Mouse (Mus musculus) midbrain, embryonic 16.5 days (tissue): Measurements from ENCODE around the gene Per2. TPM values are rescaled to one million over a fixed set of nuclear protein-coding genes. Genes with fewer than 3 reads are reported as not detected.
"Not testable (repeated sequence)": the region's sequence is repeated elsewhere in the genome, so short reads cannot be mapped to it uniquely, and the experiment has no call there.

Experiments used
- ATAC-seq: fragments of 200-750 bp; cut with Nextera tagmentation; 2 replicates; pipeline ENCODE4 v1.8.0; 2017; ENCODE audit warnings: moderate TSS enrichment
- H3K27ac ChIP-seq: fragments of 300-500 bp; sonication (generic); 2 replicates; pipeline ENCODE4 v1.5.1; 2014; ENCODE audit warnings: mild to moderate bottlenecking, low read length, mixed read lengths
- H3K27me3 ChIP-seq: fragments of 300-500 bp; sonication (generic); 2 replicates; pipeline ENCODE4 v1.6.1; 2014; ENCODE audit warnings: low read depth, low read length, mixed read lengths; ENCODE audit not compliant: control insufficient read depth, insufficient read depth
- H3K36me3 ChIP-seq: fragments of 300-500 bp; sonication (generic); 2 replicates; pipeline ENCODE4 v1.6.1; 2014; ENCODE audit warnings: mild to moderate bottlenecking, low read length, moderate library complexity, mixed read lengths; ENCODE audit not compliant: control insufficient read depth, insufficient read depth
- H3K4me1 ChIP-seq: fragments of 300-500 bp; sonication (generic); 2 replicates; pipeline ENCODE4 v1.6.1; 2014; ENCODE audit warnings: mild to moderate bottlenecking, low read length, mixed read lengths; ENCODE audit not compliant: control insufficient read depth, insufficient read depth
- H3K4me2 ChIP-seq: fragments of 300-500 bp; sonication (generic); 2 replicates; pipeline ENCODE4 v1.6.1; 2014; ENCODE audit warnings: mild to moderate bottlenecking, low read length, mixed read lengths
- H3K4me3 ChIP-seq: fragments of 300-500 bp; sonication (generic); 2 replicates; pipeline ENCODE4 v1.5.1; 2014; ENCODE audit warnings: low read depth, mild to moderate bottlenecking, low read length, moderate library complexity, mixed read lengths
- H3K9ac ChIP-seq: fragments of 300-500 bp; sonication (generic); 2 replicates; pipeline ENCODE4 v1.6.1; 2014; ENCODE audit warnings: low read depth, low read length, mixed read lengths
- H3K9me3 ChIP-seq: fragments of 300-500 bp; sonication (generic); replicated peaks from 2 replicates; pipeline ENCODE4 v1.6.1; 2014; ENCODE audit warnings: mild to moderate bottlenecking, low read length, mixed read lengths; ENCODE audit not compliant: control insufficient read depth, poor library complexity, severe bottlenecking
- WGBS: fragments of 180-500 bp; shearing (Covaris S2); extraction: QIAGEN DNeasy Blood & Tissue Kit; methylation state at CpG from one replicate; pipeline ENCODE4 v1.1.7; 2014; 5-methylcytosine and 5-hydroxymethylcytosine counted together
- polyA plus RNA-seq: library from polyadenylated mRNA; unstranded; fragments of >200 nt; fragmentation: Nextera tagmentation; extraction: Ambion mirVana; gene quantifications from 2 replicates; pipeline ENCODE4 v1.2.1, GENCODE M21; 2015

The Per2 gene
- polyA plus RNA-seq, 1 experiment from 2014 or later: 4.5 TPM

- H3K36me3 ChIP-seq: no peaks in the 10 kb centered on the region
- H3K27me3 ChIP-seq: no peaks in the 10 kb centered on the region
- H3K4me1 ChIP-seq: no peaks in the 10 kb centered on the region
- H3K4me2 ChIP-seq: no peak overlapping the region
- no peak overlapping the region for H3K27ac ChIP-seq
- WGBS: 83% methylated on average over 3 of the region's 3 CpGs
- no peak for ATAC-seq
- no peak overlapping the region for H3K9ac ChIP-seq
- no peaks in the 10 kb centered on the region for H3K9me3 ChIP-seq
- H3K4me3 ChIP-seq: no peak overlapping the region
Observed at GRCm38 (mm10) chr1:91485422-91485821, 26.3 kb upstream of the Per2 start.

DNA sequence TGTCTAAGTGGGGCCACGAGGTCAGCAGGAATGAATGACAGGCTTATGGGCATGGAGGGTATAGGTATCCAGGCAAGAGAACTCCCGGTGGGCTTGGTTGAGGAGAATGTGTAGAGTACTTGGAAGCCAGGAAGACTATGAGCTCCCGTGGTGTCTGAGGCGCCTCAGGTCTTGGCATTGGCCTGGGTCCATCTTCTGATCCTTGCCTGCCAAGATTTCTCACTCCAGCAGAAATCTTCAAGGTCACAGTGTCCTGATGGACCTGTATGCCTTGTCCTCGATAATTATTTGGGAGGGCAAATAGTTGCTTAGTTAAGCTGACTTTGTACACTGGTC lies 24.9 kb upstream of the Per2 start:
- no peak overlapping the region for H3K9ac ChIP-seq
- H3K9me3 ChIP-seq: no peaks in the 10 kb centered on the region
- no peak overlapping the region for H3K4me2 ChIP-seq
- 59% methylated on average over 5 of the region's 5 CpGs for WGBS
- H3K27me3 ChIP-seq: no peaks in the 10 kb centered on the region
- H3K36me3 ChIP-seq: no peaks in the 10 kb centered on the region
- no peaks in the 10 kb centered on the region for H3K4me1 ChIP-seq
- no peak overlapping the region for H3K4me3 ChIP-seq
- no peak overlapping the region for H3K27ac ChIP-seq
- no peak for ATAC-seq

GRCm38 (mm10) chr1:91483304-91484010 lies 24.3 kb upstream of the Per2 start:
- Histone ChIP-seq H3K4me1 (no peaks in the 10 kb centered on the region), H3K9ac (no peak overlapping the region), H3K27me3 (no peaks in the 10 kb centered on the region), H3K36me3 (no peaks in the 10 kb centered on the region), H3K4me3 (no peak overlapping the region), H3K27ac (no peak overlapping the region), H3K4me2 (no peak overlapping the region), H3K9me3 (no peaks in the 10 kb centered on the region)
- 47% methylated on average over 10 of the region's 10 CpGs for WGBS
- ATAC-seq: no peak

DNA sequence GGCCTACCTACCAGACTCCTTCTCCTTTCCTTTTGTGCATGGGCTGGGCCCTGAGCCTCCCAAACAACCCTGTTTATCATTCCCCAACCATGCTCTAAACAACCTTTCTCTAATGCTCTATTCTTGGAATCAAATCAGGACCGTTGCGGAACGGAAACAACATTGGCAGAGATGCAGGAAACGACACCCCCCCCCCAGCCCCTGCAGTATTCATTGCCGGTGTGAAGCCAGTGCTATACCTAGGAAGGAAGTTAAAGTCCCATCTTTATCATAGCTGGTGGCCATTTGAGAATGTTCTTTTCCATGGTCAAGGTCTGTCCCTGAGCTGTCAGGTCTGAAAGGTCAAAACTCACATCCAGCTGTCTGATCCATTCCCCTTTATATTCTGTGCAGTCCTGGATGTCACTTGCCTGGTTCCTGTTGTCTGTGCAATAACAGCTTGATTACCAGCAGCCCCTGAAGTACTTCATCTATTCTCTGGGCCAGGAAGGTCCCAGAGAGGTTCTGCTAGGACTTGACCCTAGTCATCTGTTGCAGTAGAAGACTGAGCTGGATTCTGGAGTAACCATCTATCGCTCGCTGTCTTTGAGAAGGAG lies 23.6 kb upstream of the Per2 start:
- no peak for ATAC-seq
- H3K9me3 ChIP-seq: no peaks in the 10 kb centered on the region
- H3K9ac ChIP-seq: no peak overlapping the region
- no peaks in the 10 kb centered on the region for H3K36me3 ChIP-seq
- H3K4me3 ChIP-seq: no peak overlapping the region
- H3K4me2 ChIP-seq: no peak overlapping the region
- WGBS: 84% methylated on average over 7 of the region's 7 CpGs
- no peak overlapping the region for H3K27ac ChIP-seq
- H3K4me1 ChIP-seq: no peaks in the 10 kb centered on the region
- H3K27me3 ChIP-seq: no peaks in the 10 kb centered on the region

DNA sequence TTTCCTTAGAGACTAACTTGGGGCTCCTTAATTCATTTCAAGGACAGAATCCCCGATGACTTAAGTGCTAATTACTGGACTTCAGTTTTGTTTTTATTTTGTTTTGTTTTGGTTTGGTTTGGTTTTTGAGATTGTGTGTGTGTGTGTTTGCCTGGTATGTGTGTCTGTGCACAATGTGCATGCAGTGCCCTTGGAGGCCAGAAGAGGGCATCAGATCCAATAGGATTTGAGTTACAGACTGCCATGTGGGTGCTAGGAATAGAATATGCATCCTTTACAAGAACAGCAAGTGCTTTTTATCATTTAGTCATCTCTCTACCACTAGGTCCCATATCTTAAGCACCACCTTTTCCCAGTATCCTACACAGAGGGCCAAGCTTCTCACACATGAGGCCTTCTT lies 19.8 kb upstream of the Per2 start:
- WGBS: 100% methylated on average over 1 of the region's 1 CpGs
- H3K9ac ChIP-seq: no peak overlapping the region
- no peak for ATAC-seq

DNA sequence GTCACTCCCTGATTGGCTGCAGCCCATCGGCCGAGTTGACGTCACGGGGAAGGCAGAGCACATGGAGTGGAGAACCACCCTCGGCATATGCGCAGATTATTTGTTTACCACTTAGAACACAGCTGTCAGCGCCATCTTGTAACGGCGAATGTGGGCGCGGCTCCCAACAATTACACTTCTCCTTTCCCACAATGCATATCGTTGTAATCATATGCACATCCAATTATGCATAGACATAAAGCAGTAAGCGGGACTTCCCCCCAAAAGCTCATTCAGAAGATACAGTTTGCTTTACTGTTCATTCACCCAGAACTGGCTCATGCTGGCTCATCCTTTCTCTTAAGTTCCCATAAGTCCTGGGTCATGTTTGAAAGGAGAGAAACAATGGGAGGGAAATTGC lies 19.0 kb upstream of the Per2 start:
- not testable (repeated sequence) for H3K9me3 ChIP-seq, H3K36me3 ChIP-seq, H3K4me2 ChIP-seq, ATAC-seq, H3K9ac ChIP-seq, H3K27ac ChIP-seq, H3K4me1 ChIP-seq, H3K4me3 ChIP-seq, H3K27me3 ChIP-seq
- WGBS: 93% methylated on average over 8 of the region's 13 CpGs

More for the DNA sequence above, 19.8 kb upstream of the Per2 start:
- H3K4me2 ChIP-seq: no peak overlapping the region
- no peaks in the 10 kb centered on the region for H3K27me3 ChIP-seq
- no peak overlapping the region for H3K27ac ChIP-seq
- no peaks in the 10 kb centered on the region for H3K9me3 ChIP-seq
- no peaks in the 10 kb centered on the region for H3K4me1 ChIP-seq
- H3K36me3 ChIP-seq: no peaks in the 10 kb centered on the region
- H3K4me3 ChIP-seq: no peak overlapping the region

DNA sequence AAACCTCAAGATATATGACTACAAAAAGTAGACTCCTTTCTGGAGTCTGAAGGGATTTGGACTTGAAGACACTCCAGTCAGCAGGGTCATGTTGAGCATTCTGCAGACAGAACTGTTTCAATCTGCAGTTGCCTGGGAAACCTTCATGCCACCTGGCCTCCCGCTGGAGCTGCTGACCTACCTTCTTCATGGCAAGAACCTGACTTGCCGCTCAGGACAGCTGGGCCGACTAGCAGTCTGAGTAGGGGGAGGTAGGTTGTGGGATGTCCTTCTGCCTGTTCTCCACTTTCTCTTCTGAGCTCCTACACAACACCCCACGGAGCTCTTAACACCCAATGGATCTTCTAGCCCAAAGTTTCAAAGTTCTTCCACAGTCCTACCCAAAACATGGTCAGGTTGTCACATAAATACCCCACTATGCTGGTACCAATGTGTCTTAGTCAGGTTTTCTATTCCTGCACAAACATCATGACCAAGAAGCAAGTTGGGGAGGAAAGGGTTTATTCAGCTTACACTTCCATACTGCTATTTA lies 10.8 kb upstream of the Per2 start:
- Histone ChIP-seq H3K36me3 (no peaks in the 10 kb centered on the region), H3K27ac (no peak overlapping the region), H3K4me1 (no peaks in the 10 kb centered on the region), H3K4me3 (no peak overlapping the region), H3K9me3 (no peaks in the 10 kb centered on the region), H3K27me3 (no peaks in the 10 kb centered on the region), H3K9ac (no peak overlapping the region), H3K4me2 (no peak overlapping the region)
- no peak for ATAC-seq
- 80% methylated on average over 4 of the region's 4 CpGs for WGBS

DNA sequence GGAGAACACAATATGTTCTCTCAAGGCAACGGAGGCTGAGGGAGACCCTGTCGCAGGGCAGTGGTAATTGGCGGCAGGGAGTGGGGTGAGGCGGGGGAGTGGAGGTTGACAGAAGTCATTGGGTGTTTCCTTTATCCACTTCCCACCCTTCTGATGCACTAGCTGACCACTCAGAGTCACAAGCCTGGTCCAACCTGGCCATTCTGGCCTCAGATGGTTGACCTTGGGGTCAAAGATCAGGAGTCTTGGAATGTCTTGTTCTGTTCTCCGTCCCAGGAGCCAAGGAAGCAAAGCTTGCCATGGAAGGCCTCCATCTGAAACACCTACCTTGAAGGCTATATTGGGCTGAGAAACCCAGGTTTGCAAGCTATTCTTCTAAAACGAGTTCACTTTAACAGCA lies 7.1 kb upstream of the Per2 start:
- no peak overlapping the region for H3K9ac ChIP-seq
- WGBS: 93% methylated on average over 6 of the region's 6 CpGs
- no peaks in the 10 kb centered on the region for H3K4me1 ChIP-seq
- no peak overlapping the region for H3K27ac ChIP-seq
- no peaks in the 10 kb centered on the region for H3K9me3 ChIP-seq
- H3K36me3 ChIP-seq: no peaks in the 10 kb centered on the region
- H3K27me3 ChIP-seq: no peaks in the 10 kb centered on the region
- ATAC-seq: no peak
- no peak overlapping the region for H3K4me3 ChIP-seq
- H3K4me2 ChIP-seq: no peak overlapping the region

GRCm38 (mm10) chr1:91465244-91465643 lies 6.1 kb upstream of the Per2 start:
- H3K9me3 ChIP-seq: no peaks in the 10 kb centered on the region
- no peak for ATAC-seq
- H3K27ac ChIP-seq: no peak overlapping the region
- WGBS: 4% methylated on average over 1 of the region's 1 CpGs
- no peaks in the 10 kb centered on the region for H3K36me3 ChIP-seq
- no peak overlapping the region for H3K4me3 ChIP-seq
- no peaks in the 10 kb centered on the region for H3K4me1 ChIP-seq
- H3K4me2 ChIP-seq: no peak overlapping the region
- H3K9ac ChIP-seq: no peak overlapping the region
- no peaks in the 10 kb centered on the region for H3K27me3 ChIP-seq
